ENCODE assay signal across 8 mouse cellular contexts in the genomic region with DNA sequence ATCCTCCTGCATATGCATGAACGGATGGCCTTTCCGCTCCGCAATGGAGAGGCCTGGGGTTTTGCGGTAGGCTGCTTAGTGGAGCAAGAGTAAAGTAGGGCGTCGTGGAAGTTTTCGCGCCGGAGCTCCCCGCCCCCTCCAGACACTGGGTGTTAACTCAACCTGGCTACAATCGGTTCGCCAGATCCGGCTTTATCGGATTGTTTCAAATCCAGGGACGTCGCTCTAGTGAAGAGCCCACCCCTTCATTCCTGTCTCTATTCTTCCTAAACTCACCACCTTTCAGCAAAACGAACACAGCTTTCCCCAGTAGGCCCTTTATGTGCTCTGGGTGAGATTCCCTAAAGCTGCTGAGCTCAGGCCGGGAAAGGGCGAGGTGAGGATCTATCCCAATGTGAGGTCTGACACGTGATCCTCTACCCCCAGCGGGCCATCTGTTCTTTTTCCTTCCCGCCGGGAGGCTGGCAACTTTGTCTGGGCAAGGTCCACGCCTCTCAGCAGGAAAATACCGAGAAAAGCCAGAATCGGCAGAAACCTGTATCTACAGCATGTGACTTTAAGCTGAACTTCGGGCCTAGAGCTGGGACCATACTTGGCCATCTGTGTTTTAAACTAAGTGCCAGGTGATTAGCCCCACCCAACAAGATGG. TPM values are rescaled to one million over a fixed set of nuclear protein-coding genes. Genes with fewer than 3 reads are reported as not detected.
DNase-seq lines count a peak whose midpoint lies in the region; ATAC-seq and TF ChIP-seq lines count a peak whose summit lies in the region.

No protein-coding gene starts in this region.

- peaks cover 6 to 20% of the 10 kb centered on the region in 2 experiments; a peak in 3 of 4 replicates for H3K4me1 ChIP-seq in CH12.LX (ENCODE audit: control insufficient read depth in 1 of 2, insufficient read depth in 2 of 2)
- H3K4me1 ChIP-seq in liver, postnatal 0 days (ENCODE audit: insufficient read depth) = peaks cover 34% of the 10 kb centered on the region
- H3K4me1 ChIP-seq in olfactory bulb, adult 2 months (ENCODE audit: control insufficient read depth, insufficient read depth, low read length) = peaks cover 32% of the 10 kb centered on the region

- no peaks in the 10 kb centered on the region for H3K27me3 ChIP-seq in CH12.LX (replicated peaks)
- peaks cover 3% of the 10 kb centered on the region; the same call in 1 of the 2 replicates for H3K27me3 ChIP-seq in liver, postnatal 0 days (ENCODE audit: insufficient read depth, low read length)

- H3K9ac ChIP-seq in CH12.LX (ENCODE audit: insufficient read depth, low read depth) = no peak overlapping the region
- H3K9ac ChIP-seq in liver, postnatal 0 days (replicated peaks) = peak overlapping the region; percentile 53

- no peak overlapping the region for H3K27ac ChIP-seq in CH12.LX (ENCODE audit: insufficient read depth, low read depth)
- H3K27ac ChIP-seq in liver, postnatal 0 days (ENCODE audit: low read depth) = peak overlapping the region; percentile 96
- H3K27ac ChIP-seq in olfactory bulb, adult 2 months (ENCODE audit: insufficient read depth, low read depth, low read length) = peak overlapping the region; percentile 99

- no peak for TF ChIP-seq POLR2A in CH12.LX (IDR thresholded peaks at IDR 0.05; ENCODE audit: low read depth, low read length)
- 0 out of 2 replicates have a peak, but pooled peaks have one; percentile 4 for TF ChIP-seq POLR2A in olfactory bulb, adult 2 months (IDR thresholded peaks at IDR 0.05; ENCODE audit: insufficient read depth, low read depth, low read length)

- peaks cover 10% of the 10 kb centered on the region for H3K9me3 ChIP-seq in CH12.LX (replicated peaks; ENCODE audit: low read length)
- H3K9me3 ChIP-seq in liver, postnatal 0 days (ENCODE audit: low read length) = no peaks in the 10 kb centered on the region

- no peak for TF ChIP-seq CTCF in CH12.LX (conservative IDR thresholded peaks at IDR 0.05 in 1 of 2, IDR thresholded peaks at IDR 0.05 in 1 of 2; ENCODE audit: low read depth in 2 of 2, low read length in 2 of 2)
- no peak for TF ChIP-seq CTCF in liver, postnatal 0 days (IDR thresholded peaks at IDR 0.05; ENCODE audit: low read depth)
- no peak for TF ChIP-seq CTCF in olfactory bulb, adult 2 months (IDR thresholded peaks at IDR 0.05; ENCODE audit: insufficient read depth, low read depth, low read length)

- WGBS in liver, postnatal 0 days (ENCODE audit: insufficient replicate concordance) = 11% methylated on average over 27 of the region's 27 CpGs
- WGBS in olfactory bulb, adult 2 months = 4% methylated on average over 27 of the region's 27 CpGs

- no peak overlapping the region for H3K4me2 ChIP-seq in CH12.LX (ENCODE audit: insufficient read depth, low read depth, poor library complexity, severe bottlenecking)
- H3K4me2 ChIP-seq in liver, postnatal 0 days (ENCODE audit: low read depth, low read length) = peak overlapping the region; percentile 75

- H3K4me3 ChIP-seq in CH12.LX (replicated peaks in 1 of 3; ENCODE audit: low read depth in 2 of 3, low read length in 2 of 3, poor library complexity in 1 of 3) = no peak overlapping the region
- H3K4me3 ChIP-seq in liver, postnatal 0 days (ENCODE audit: low read depth, low read length) = peak overlapping the region; percentile 36
- H3K4me3 ChIP-seq in olfactory bulb, adult 2 months (ENCODE audit: insufficient read depth, low read depth, low read length) = peak overlapping the region; percentile 53

- TF ChIP-seq RAD21 in CH12.LX (IDR thresholded peaks at IDR 0.05; ENCODE audit: low read depth, low read length) = no peak

- dilution Hi-C loops in CH12.LX (cut with MboI; ENCODE audit: extremely low pct_ligation_motif_present, extremely low pct_unique_long_range_greater_than_20kb, low sequenced_read_pairs) = no loop called here

- DNase-seq in CH12.LX (ENCODE audit: extremely low read depth) = no peak
- peak; percentile 78 to 94 for DNase-seq in adrenal gland, adult (ENCODE audit: inconsistent age in 2 of 2, low spot score in 1 of 2)
- DNase-seq in embryo, embryonic 11 days = peak; percentile 71
- DNase-seq in heart, adult 8-10 months (ENCODE audit: low spot score) = peak; percentile 83
- peak; percentile 90 for DNase-seq in kidney, adult 18-20 months
- DNase-seq in liver, postnatal 0 days = peak; percentile 62
- no peak for DNase-seq in spleen, postnatal 4 days (ENCODE audit: low spot score in 2 of 2)

- no peaks in the 10 kb centered on the region for H3K79me2 ChIP-seq in CH12.LX (replicated peaks; ENCODE audit: control insufficient read depth, extremely low read depth, insufficient read depth, poor library complexity, severe bottlenecking)

- H3K36me3 ChIP-seq in CH12.LX (replicated peaks in 1 of 2; ENCODE audit: control insufficient read depth in 1 of 2, insufficient read depth in 1 of 2, low read length in 1 of 2) = no peaks in the 10 kb centered on the region
- no peaks in the 10 kb centered on the region for H3K36me3 ChIP-seq in liver, postnatal 0 days (replicated peaks; ENCODE audit: insufficient read depth, low read length)

- peak; percentile 0; the same call in 1 of the 2 replicates for ATAC-seq in liver, postnatal 0 days

- no peak for TF ChIP-seq EP300 in CH12.LX (IDR thresholded peaks at IDR 0.05; ENCODE audit: low read length)
- TF ChIP-seq EP300 in liver, postnatal 0 days (IDR thresholded peaks at IDR 0.05; ENCODE audit: low read depth) = no peak

- in situ Hi-C loops in CH12.LX (cut with MboI; ENCODE audit: low pct_ligation_motif_present, low pct_unique_long_range_greater_than_20kb, low sequenced_read_pairs) = no loop called here

TF ChIP-seq in CH12.LX, 34 proteins besides CTCF, POLR2A, EP300 and RAD21:
- TF ChIP-seq MAFK (IDR thresholded peaks at IDR 0.05; ENCODE audit: insufficient replicate concordance, low read length) (no peak), CHD1 (IDR thresholded peaks at IDR 0.05; ENCODE audit: low read depth, low read length) (no peak), MAX (IDR thresholded peaks at IDR 0.05; ENCODE audit: low read length) (0 out of 2 replicates have a peak, but pooled peaks have one; percentile 5), RCOR1 (conservative IDR thresholded peaks at IDR 0.05; ENCODE audit: low read depth, low read length) (no peak), USF2 (conservative IDR thresholded peaks at IDR 0.05; ENCODE audit: low read depth, low read length) (no peak), ETS1 (conservative IDR thresholded peaks at IDR 0.05; ENCODE audit: low read depth, low read length) (no peak), NELFE (IDR thresholded peaks at IDR 0.05; ENCODE audit: low read depth, low read length) (no peak), ZNF384 (IDR thresholded peaks at IDR 0.05; ENCODE audit: low read depth, low read length) (no peak)

RNA-seq across cellular contexts. Expression of a gene that starts 4.7 kb away (rescaled TPM):
- total RNA-seq in CH12.LX (2012; rRNA removed) (not detected in 2 replicates), CH12.LX (2014; rRNA removed) (not detected in 2 replicates)
- not detected in 2 replicates for polyA plus RNA-seq in CH12.LX (2012; ENCODE audit: insufficient read length, low read depth)
- total RNA-seq in heart, adult 8-10 months (2022) = 100 to 1,000 TPM in 3 of 4 experiments, 10 to 100 TPM in 1; 94.4 to 149 (median 104) TPM
- polyA plus RNA-seq in liver, postnatal 0 days (2015; fragmentation: Nextera tagmentation; extraction: Ambion mirVana) = 12.6 and 17.2 TPM in 2 replicates
- 102 and 132 TPM in 2 replicates for polyA plus RNA-seq in olfactory bulb, adult 2 months (2012; ENCODE audit: insufficient read depth, insufficient read length, low replicate concordance, missing spikeins)

Comparison
In these comparisons a context has a peak if more than half of its experiments do, and no peak if none do; other contexts are left out.
1. DNase-seq: peak in adrenal gland, adult (2 of 2), embryo, embryonic 11 days (single experiment), heart, adult 8-10 months (single experiment), kidney, adult 18-20 months (single experiment) and liver, postnatal 0 days (single experiment); none in CH12.LX (single experiment) and spleen, postnatal 4 days (0 of 2).
2. H3K4me3 ChIP-seq: peak in liver, postnatal 0 days (single experiment) and olfactory bulb, adult 2 months (single experiment); none in CH12.LX (0 of 3).
3. RNA of a gene that starts 4.7 kb away (polyA plus RNA-seq): 102 to 132 TPM in olfactory bulb, adult 2 months and 12.6 to 17.2 TPM in liver, postnatal 0 days; not detected in CH12.LX; every median in the first group is over 10 times any median in the second.